Mouse (Mus musculus) intestine, embryonic 15.5 days (tissue): ENCODE results near the gene Amigo3. TPM values are rescaled to one million over a fixed set of nuclear protein-coding genes. Genes with fewer than 3 reads are reported as not detected.

ENCODE experiments used
- ATAC-seq: fragments of 200-750 bp; cut with Nextera tagmentation; 2 replicates; pipeline ENCODE4 v1.8.0; 2017; ENCODE audit warnings: moderate TSS enrichment, moderate library complexity
- H3K27ac ChIP-seq: fragments of 300-500 bp; sonication (generic); 2 replicates; pipeline ENCODE4 v1.5.1; 2015; ENCODE audit warnings: mild to moderate bottlenecking, inconsistent platforms
- H3K27me3 ChIP-seq: fragments of 300-500 bp; sonication (generic); replicated peaks from 2 replicates; pipeline ENCODE4 v1.6.1; 2015; ENCODE audit warnings: inconsistent platforms
- H3K36me3 ChIP-seq: fragments of 300-500 bp; sonication (generic); 2 replicates; pipeline ENCODE4 v1.6.1; 2015; ENCODE audit warnings: inconsistent platforms
- H3K4me1 ChIP-seq: fragments of 300-500 bp; sonication (generic); replicated peaks from 2 replicates; pipeline ENCODE4 v1.6.1; 2015; ENCODE audit warnings: inconsistent platforms
- H3K4me2 ChIP-seq: fragments of 300-500 bp; sonication (generic); replicated peaks from 2 replicates; pipeline ENCODE4 v1.6.1; 2015; ENCODE audit warnings: mild to moderate bottlenecking, inconsistent platforms
- H3K4me3 ChIP-seq: fragments of 300-500 bp; sonication (generic); replicated peaks from 2 replicates; pipeline ENCODE4 v1.5.1; 2015; ENCODE audit warnings: inconsistent platforms
- H3K9ac ChIP-seq: fragments of 300-500 bp; sonication (generic); 2 replicates; pipeline ENCODE4 v1.6.1; 2015; ENCODE audit warnings: inconsistent platforms
- H3K9me3 ChIP-seq: fragments of 300-500 bp; sonication (generic); 2 replicates; pipeline ENCODE4 v1.6.1; 2016; ENCODE audit warnings: inconsistent platforms
- WGBS: fragments of 180-500 bp; shearing (Covaris S2); methylation state at CpG from one replicate; pipeline ENCODE4 v1.1.7; 2015; 5-methylcytosine and 5-hydroxymethylcytosine counted together
- polyA plus RNA-seq: library from polyadenylated mRNA; unstranded; fragments of >200 nt; fragmentation: Nextera tagmentation; extraction: Ambion mirVana; gene quantifications from 2 replicates; pipeline ENCODE4 v1.2.1, GENCODE M21; 2015

Amigo3 gene
- polyA plus RNA-seq, 1 experiment from 2014 or later: 3.2 TPM

GRCm38 (mm10) chr9:108055061-108055460 is 2.1 kb downstream of the Amigo3 start:
- 61% methylated on average over 1 of the region's 1 CpGs for WGBS

GRCm38 (mm10) chr9:108055661-108056237 is 2.8 kb downstream of the Amigo3 start:
- peaks cover 24% of the 10 kb centered on the region for H3K4me1 ChIP-seq
- no peak overlapping the region for H3K4me3 ChIP-seq
- no peaks in the 10 kb centered on the region for H3K27me3 ChIP-seq
- ATAC-seq: no peak
- WGBS: 88% methylated on average over 6 of the region's 6 CpGs
- H3K36me3 ChIP-seq: peaks cover 31% of the 10 kb centered on the region
- no peak overlapping the region for H3K4me2 ChIP-seq
- no peak overlapping the region for H3K27ac ChIP-seq
- no peak overlapping the region for H3K9ac ChIP-seq
- H3K9me3 ChIP-seq: no peaks in the 10 kb centered on the region

More at GRCm38 (mm10) chr9:108055061-108055460, 2.1 kb downstream of the Amigo3 start:
- H3K4me3 ChIP-seq: no peak overlapping the region
- no peak overlapping the region for H3K9ac ChIP-seq
- H3K4me1 ChIP-seq: peaks cover 30% of the 10 kb centered on the region
- H3K9me3 ChIP-seq: no peaks in the 10 kb centered on the region
- H3K36me3 ChIP-seq: peaks cover 38% of the 10 kb centered on the region
- ATAC-seq: no peak
- no peak overlapping the region for H3K4me2 ChIP-seq
- no peak overlapping the region for H3K27ac ChIP-seq
- H3K27me3 ChIP-seq: no peaks in the 10 kb centered on the region

GRCm38 (mm10) chr9:108056361-108057261 is 3.7 kb downstream of the Amigo3 start:
- ATAC-seq: no peak
- H3K4me3 ChIP-seq: no peak overlapping the region
- no peaks in the 10 kb centered on the region for H3K27me3 ChIP-seq
- peaks cover 23% of the 10 kb centered on the region for H3K36me3 ChIP-seq
- peaks cover 20% of the 10 kb centered on the region for H3K4me1 ChIP-seq
- H3K27ac ChIP-seq: no peak overlapping the region
- no peaks in the 10 kb centered on the region for H3K9me3 ChIP-seq
- 81% methylated on average over 28 of the region's 28 CpGs for WGBS
- no peak overlapping the region for H3K9ac ChIP-seq
- no peak overlapping the region for H3K4me2 ChIP-seq

GRCm38 (mm10) chr9:108057262-108057562 is 4.3 kb downstream of the Amigo3 start:
- Histone ChIP-seq H3K4me3 (no peak overlapping the region), H3K9ac (no peak overlapping the region), H3K4me2 (no peak overlapping the region), H3K9me3 (no peaks in the 10 kb centered on the region), H3K27ac (no peak overlapping the region), H3K27me3 (no peaks in the 10 kb centered on the region), H3K36me3 (peaks cover 23% of the 10 kb centered on the region; the same call in 1 of the 2 replicates), H3K4me1 (peaks cover 19% of the 10 kb centered on the region)
- 86% methylated on average over 5 of the region's 5 CpGs for WGBS
- no peak for ATAC-seq

- no peak overlapping the region for H3K27ac ChIP-seq
- H3K4me2 ChIP-seq: no peak overlapping the region
- ATAC-seq: no peak
- peaks cover 29% of the 10 kb centered on the region; the same call in 1 of the 2 replicates for H3K36me3 ChIP-seq
- WGBS: 94% methylated on average over 9 of the region's 9 CpGs
- no peak overlapping the region for H3K9ac ChIP-seq
- no peak overlapping the region for H3K4me3 ChIP-seq
- H3K4me1 ChIP-seq: peaks cover 10% of the 10 kb centered on the region
- no peaks in the 10 kb centered on the region for H3K27me3 ChIP-seq
- no peaks in the 10 kb centered on the region for H3K9me3 ChIP-seq
Observed at GRCm38 (mm10) chr9:108058291-108058690, 5.3 kb downstream of the Amigo3 start.

- Histone ChIP-seq H3K36me3 (peaks cover 20% of the 10 kb centered on the region; the same call in 1 of the 2 replicates), H3K27ac (no peak overlapping the region), H3K27me3 (no peaks in the 10 kb centered on the region), H3K9me3 (no peaks in the 10 kb centered on the region), H3K4me2 (no peak overlapping the region), H3K9ac (no peak overlapping the region), H3K4me3 (no peak overlapping the region), H3K4me1 (no peaks in the 10 kb centered on the region)
- ATAC-seq: no peak
- WGBS: 93% methylated on average over 3 of the region's 3 CpGs
Observed at GRCm38 (mm10) chr9:108062142-108062541, 9.2 kb downstream of the Amigo3 start.

GRCm38 (mm10) chr9:108063361-108063760 is 10.4 kb downstream of the Amigo3 start:
- Histone ChIP-seq H3K27me3 (no peaks in the 10 kb centered on the region), H3K4me2 (no peak overlapping the region), H3K4me3 (no peak overlapping the region), H3K9me3 (no peaks in the 10 kb centered on the region), H3K9ac (no peak overlapping the region), H3K4me1 (peaks cover 4% of the 10 kb centered on the region; the same call in 1 of the 2 replicates), H3K36me3 (peaks cover 17% of the 10 kb centered on the region; the same call in 1 of the 2 replicates), H3K27ac (no peak overlapping the region)
- 85% methylated on average over 12 of the region's 12 CpGs for WGBS
- no peak for ATAC-seq

GRCm38 (mm10) chr9:108065491-108066011 is 12.6 kb downstream of the Amigo3 start:
- no peak overlapping the region for H3K9ac ChIP-seq
- H3K4me1 ChIP-seq: peaks cover 4% of the 10 kb centered on the region; the same call in 1 of the 2 replicates
- 38% methylated on average over 5 of the region's 5 CpGs for WGBS
- peak; percentile 62 for ATAC-seq
- H3K4me2 ChIP-seq: no peak overlapping the region
- no peak overlapping the region for H3K27ac ChIP-seq
- no peaks in the 10 kb centered on the region for H3K9me3 ChIP-seq
- H3K4me3 ChIP-seq: no peak overlapping the region
- no peaks in the 10 kb centered on the region for H3K27me3 ChIP-seq
- 0 out of 2 replicates have a peak, but pooled peaks cover 8% of the 10 kb centered on the region for H3K36me3 ChIP-seq

GRCm38 (mm10) chr9:108067199-108067598 is 14.2 kb downstream of the Amigo3 start:
- Histone ChIP-seq H3K27me3 (no peaks in the 10 kb centered on the region), H3K36me3 (0 out of 2 replicates have a peak, but pooled peaks cover 8% of the 10 kb centered on the region), H3K4me2 (no peak overlapping the region), H3K27ac (no peak overlapping the region), H3K4me3 (no peak overlapping the region), H3K4me1 (peaks cover 4% of the 10 kb centered on the region; the same call in 1 of the 2 replicates), H3K9me3 (no peaks in the 10 kb centered on the region), H3K9ac (no peak overlapping the region)
- 82% methylated on average over 7 of the region's 7 CpGs for WGBS
- ATAC-seq: no peak

GRCm38 (mm10) chr9:108067900-108068299 is 14.9 kb downstream of the Amigo3 start:
- Histone ChIP-seq H3K4me3 (no peak overlapping the region), H3K9me3 (no peaks in the 10 kb centered on the region), H3K4me1 (peaks cover 6% of the 10 kb centered on the region; the same call in 1 of the 2 replicates), H3K36me3 (0 out of 2 replicates have a peak, but pooled peaks cover 6% of the 10 kb centered on the region), H3K27ac (no peak overlapping the region), H3K27me3 (no peaks in the 10 kb centered on the region), H3K9ac (no peak overlapping the region), H3K4me2 (no peak overlapping the region)
- ATAC-seq: peak; percentile 29
- 18% methylated on average over 8 of the region's 8 CpGs for WGBS

GRCm38 (mm10) chr9:108069007-108069406 is 16.0 kb downstream of the Amigo3 start:
- H3K27me3 ChIP-seq: no peaks in the 10 kb centered on the region
- no peak for ATAC-seq
- no peak overlapping the region for H3K27ac ChIP-seq
- H3K4me1 ChIP-seq: peaks cover 10% of the 10 kb centered on the region
- 89% methylated on average over 9 of the region's 9 CpGs for WGBS
- H3K36me3 ChIP-seq: no peaks in the 10 kb centered on the region
- no peak overlapping the region for H3K4me3 ChIP-seq
- no peak overlapping the region for H3K4me2 ChIP-seq
- no peak overlapping the region for H3K9ac ChIP-seq
- no peaks in the 10 kb centered on the region for H3K9me3 ChIP-seq

GRCm38 (mm10) chr9:108069529-108069928 is 16.6 kb downstream of the Amigo3 start:
- no peak overlapping the region for H3K4me2 ChIP-seq
- H3K27ac ChIP-seq: no peak overlapping the region
- no peak for ATAC-seq
- no peak overlapping the region for H3K4me3 ChIP-seq
- H3K9ac ChIP-seq: no peak overlapping the region
- WGBS: 88% methylated on average over 7 of the region's 7 CpGs
- H3K36me3 ChIP-seq: no peaks in the 10 kb centered on the region
- peaks cover 10% of the 10 kb centered on the region for H3K4me1 ChIP-seq
- H3K9me3 ChIP-seq: no peaks in the 10 kb centered on the region
- H3K27me3 ChIP-seq: no peaks in the 10 kb centered on the region
